In genomic region chr14:11555061-11555501, GRCm38 (mm10) we compare ENCODE assay signal across 9 mouse cellular contexts. TPM values are rescaled to one million over a fixed set of nuclear protein-coding genes. Genes with fewer than 3 reads are reported as not detected.
DNase-seq lines count a peak whose midpoint lies in the region; ATAC-seq lines count a peak whose summit lies in the region.
"Had no signal": no experiment of that assay in that cellular context is flagged by ENCODE, and none has a peak within 500 bp of the region (broad histone marks: within the 10 kb centered on the region; RNA-seq: fewer than 3 reads in every experiment).

No protein-coding gene starts in this region.

- peak overlapping the region; percentile 84 for H3K4me2 ChIP-seq in hindbrain, embryonic 15.5 days
- peak overlapping the region; percentile 66 for H3K4me2 ChIP-seq in liver, embryonic 16.5 days (ENCODE audit: low read depth, low read length)

- peaks cover 12% of the 10 kb centered on the region for H3K27me3 ChIP-seq in forebrain, embryonic 10.5 days (ENCODE audit: poor library complexity, severe bottlenecking)
- no peaks in the 10 kb centered on the region for H3K27me3 ChIP-seq in hindbrain, embryonic 15.5 days
- peaks cover 46% of the 10 kb centered on the region for H3K27me3 ChIP-seq in liver, embryonic 16.5 days (ENCODE audit: control insufficient read depth, insufficient read depth, low read depth, low read length)
- H3K27me3 ChIP-seq: CH12.LX had no signal

- peak overlapping the region; percentile 96 for H3K27ac ChIP-seq in forebrain, embryonic 10.5 days
- peak overlapping the region; percentile 95 for H3K27ac ChIP-seq in hindbrain, embryonic 15.5 days (replicated peaks)
- H3K27ac ChIP-seq in liver, embryonic 16.5 days (ENCODE audit: low read length): no peak overlapping the region

- peaks cover 41% of the 10 kb centered on the region for H3K4me1 ChIP-seq in forebrain, embryonic 10.5 days
- H3K4me1 ChIP-seq in hindbrain, embryonic 15.5 days (replicated peaks): peaks cover 34% of the 10 kb centered on the region
- no peaks in the 10 kb centered on the region for H3K4me1 ChIP-seq in liver, embryonic 16.5 days (ENCODE audit: control insufficient read depth, low read depth, low read length)

- 0% methylated on average over 17 of the region's 17 CpGs for WGBS in forebrain, embryonic 10.5 days
- WGBS in hindbrain, embryonic 15.5 days: 1% methylated on average over 17 of the region's 17 CpGs
- WGBS in liver, embryonic 16.5 days (ENCODE audit: insufficient replicate concordance): under 1% methylated on average over 17 of the region's 17 CpGs

- H3K9ac ChIP-seq in hindbrain, embryonic 15.5 days: peak overlapping the region; percentile 92
- H3K9ac ChIP-seq in liver, embryonic 16.5 days (ENCODE audit: low read depth, low read length): no peak overlapping the region

- peak overlapping the region; percentile 88 for H3K4me3 ChIP-seq in forebrain, embryonic 10.5 days
- peak overlapping the region; percentile 66 for H3K4me3 ChIP-seq in hindbrain, embryonic 15.5 days
- peak overlapping the region; percentile 62 for H3K4me3 ChIP-seq in liver, embryonic 16.5 days (ENCODE audit: low read depth, low read length)

- DNase-seq in heart, adult 18-20 months: peak; percentile 38 to 50
- DNase-seq in heart, adult 8-10 months (ENCODE audit: low spot score): no peak
- peak; percentile 33 for DNase-seq in adrenal gland, postnatal 25 days
- peak; percentile 58 for DNase-seq in forebrain, embryonic 10.5 days (ENCODE audit: extremely low spot score, low spot score)
- DNase-seq in right cerebral cortex, postnatal 10 days (ENCODE audit: low spot score in 2 of 2): peak; percentile 50 to 53
- DNase-seq in ovary, adult 18-20 months (ENCODE audit: low spot score): no peak

- no peaks in the 10 kb centered on the region for H3K9me3 ChIP-seq in forebrain, embryonic 10.5 days
- no peaks in the 10 kb centered on the region for H3K9me3 ChIP-seq in hindbrain, embryonic 15.5 days
- no peaks in the 10 kb centered on the region for H3K9me3 ChIP-seq in liver, embryonic 16.5 days (replicated peaks; ENCODE audit: control insufficient read depth, low read length)

- peak; percentile 24; the same call in 1 of the 2 replicates for ATAC-seq in hindbrain, embryonic 15.5 days (ENCODE audit: low FRiP score, low read depth)
- no peak for ATAC-seq in liver, embryonic 16.5 days (ENCODE audit: low read depth)

- 0 out of 2 replicates have a peak, but pooled peaks cover 8% of the 10 kb centered on the region for H3K36me3 ChIP-seq in forebrain, embryonic 10.5 days (replicated peaks)
- no peaks in the 10 kb centered on the region for H3K36me3 ChIP-seq in hindbrain, embryonic 15.5 days
- no peaks in the 10 kb centered on the region for H3K36me3 ChIP-seq in liver, embryonic 16.5 days (ENCODE audit: control insufficient read depth, insufficient read depth)

RNA-seq across cellular contexts. Expression of gene Ptprg, which starts 1.7 kb away (rescaled TPM):
- 10 to 100 TPM; 46.4 to 51.8 TPM for total RNA-seq in heart, adult 18-20 months (2021)
- total RNA-seq in heart, adult 8-10 months (2022): 10 to 100 TPM; 43.4 to 66.5 (median 48.8) TPM
- 88.7 and 106 TPM in 2 replicates for total RNA-seq in adrenal gland, postnatal 25 days (2021)
- 37.0 and 38.6 TPM in 2 replicates for polyA plus RNA-seq in forebrain, embryonic 10.5 days (2016; fragmentation: Nextera tagmentation; extraction: Ambion mirVana)
- polyA plus RNA-seq in hindbrain, embryonic 15.5 days (2015; fragmentation: Nextera tagmentation; extraction: Ambion mirVana): 46.8 and 48.1 TPM in 2 replicates
- 1.5 and 1.7 TPM in 2 replicates for polyA plus RNA-seq in liver, embryonic 16.5 days (2015; fragmentation: Nextera tagmentation; extraction: Ambion mirVana)

Comparison
In these comparisons a context has a peak if more than half of its experiments do, and no peak if none do; other contexts are left out.
1. DNase-seq: peak in heart, adult 18-20 months (2 of 2), adrenal gland, postnatal 25 days (single experiment), forebrain, embryonic 10.5 days (single experiment) and right cerebral cortex, postnatal 10 days (2 of 2); none in heart, adult 8-10 months (single experiment) and ovary, adult 18-20 months (single experiment).
2. Peak in every context shown above with its lines, with median percentiles within 50 percentile points of each other: H3K4me3 ChIP-seq.